Mouse (Mus musculus) frontal cortex, postnatal 10 days (tissue): ENCODE measurements around the gene Apeh.

Source experiments
- DNase-seq, 2 experiments: peaks; one replicate each; pipeline ENCODE4 v3.0.0; 2022; ENCODE audit warnings: low spot score in 2 of 2, mixed read lengths in 1 of 2

Apeh gene

GRCm38 (mm10) chr9:108080168-108080567 is 14.2 kb downstream of the Apeh start, which contains the start of gene Mst1:
TSS of gene Mst1 (plus strand) at chr9:108080436.
- DNase-seq = no peak

- DNase-seq = no peak
These were observed 21.1 kb downstream of the Apeh start for GRCm38 (mm10) chr9:108073141-108073930.

GRCm38 (mm10) chr9:108072481-108072924 is 21.9 kb downstream of the Apeh start:
- no peak for DNase-seq

GRCm38 (mm10) chr9:108071801-108072200 is 22.6 kb downstream of the Apeh start:
- no peak for DNase-seq

GRCm38 (mm10) chr9:108069529-108069928 is 24.9 kb downstream of the Apeh start:
- DNase-seq = no peak

GRCm38 (mm10) chr9:108069007-108069406 is 25.4 kb downstream of the Apeh start:
- DNase-seq = no peak

- peak in 1 of 2 experiments; percentile 74 for DNase-seq
These were observed 26.5 kb downstream of the Apeh start for GRCm38 (mm10) chr9:108067900-108068299.

GRCm38 (mm10) chr9:108067199-108067598 is 27.2 kb downstream of the Apeh start:
- DNase-seq = no peak

- DNase-seq = peak in 1 of 2 experiments; percentile 64
These were observed 28.9 kb downstream of the Apeh start for GRCm38 (mm10) chr9:108065491-108066011.

- no peak for DNase-seq
These were observed 31.0 kb downstream of the Apeh start for GRCm38 (mm10) chr9:108063361-108063760.

- no peak for DNase-seq
These were observed 32.3 kb downstream of the Apeh start for GRCm38 (mm10) chr9:108062142-108062541.

- no peak for DNase-seq
These were observed 36.1 kb downstream of the Apeh start for GRCm38 (mm10) chr9:108058291-108058690.

GRCm38 (mm10) chr9:108057262-108057562 is 37.2 kb downstream of the Apeh start:
- DNase-seq = no peak

GRCm38 (mm10) chr9:108056361-108057261 is 37.8 kb downstream of the Apeh start:
- DNase-seq = no peak

- DNase-seq = no peak
These were observed 38.7 kb downstream of the Apeh start for GRCm38 (mm10) chr9:108055661-108056237.

- DNase-seq = no peak
These were observed 39.3 kb downstream of the Apeh start for GRCm38 (mm10) chr9:108055061-108055460.

- DNase-seq = no peak
These were observed 39.9 kb downstream of the Apeh start for GRCm38 (mm10) chr9:108054331-108055040.

GRCm38 (mm10) chr9:108053665-108054225 is 40.7 kb downstream of the Apeh start:
- DNase-seq = no peak

- DNase-seq = peak; percentile 94 to 95
These were observed 41.3 kb downstream of the Apeh start, which contains the start of gene Amigo3 for GRCm38 (mm10) chr9:108052885-108053664. TSS of gene Amigo3 (plus strand) at chr9:108053159.

- DNase-seq = no peak
These were observed 42.0 kb downstream of the Apeh start for GRCm38 (mm10) chr9:108052411-108052810.
